Mouse (Mus musculus): ENCODE measurements around the gene Rrbp1.

Gene Rrbp1

GRCm38 (mm10) chr2:144011080-144011551 lies at the start of gene Rrbp1:
Gene Rrbp1 (minus strand): TSS chr2:144011263.
- peak; percentile 99 for DNase-seq

- DNase-seq, result peak in 1 of 2 experiments; percentile 11
Measured at GRCm38 (mm10) chr2:144057735-144058134, 46.7 kb upstream of the Rrbp1 start.

- DNase-seq, result peak; percentile 27 to 72
Measured at GRCm38 (mm10) chr2:144052410-144053065, 41.5 kb upstream of the Rrbp1 start.

GRCm38 (mm10) chr2:144050861-144051260 lies 39.8 kb upstream of the Rrbp1 start:
- DNase-seq, result no peak

DNA sequence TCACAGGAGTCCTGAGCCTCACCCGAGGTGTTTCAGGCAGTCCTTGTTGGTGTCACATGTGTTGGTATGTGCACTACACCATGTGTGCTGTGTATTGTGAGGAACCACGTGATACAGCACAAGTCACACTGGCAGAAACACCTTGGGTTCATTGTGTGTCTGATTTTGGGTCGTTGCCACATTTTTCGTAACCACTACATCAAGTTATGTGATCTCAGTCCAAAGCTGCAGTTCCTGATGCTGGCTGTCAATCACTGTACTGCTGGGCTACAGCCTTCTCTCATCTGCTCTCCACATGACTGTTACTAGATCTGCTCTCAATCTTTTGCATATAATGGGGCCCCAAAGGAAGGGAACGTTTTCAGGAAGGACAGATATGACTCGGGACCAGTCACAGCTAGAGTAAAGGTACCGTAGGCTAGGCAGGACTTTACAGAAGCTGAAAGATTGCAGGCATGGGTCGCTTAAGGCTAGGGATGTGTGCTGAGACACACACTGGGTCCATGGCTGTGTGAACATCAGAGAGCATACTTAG lies 39.1 kb upstream of the Rrbp1 start:
- no peak for DNase-seq

DNA sequence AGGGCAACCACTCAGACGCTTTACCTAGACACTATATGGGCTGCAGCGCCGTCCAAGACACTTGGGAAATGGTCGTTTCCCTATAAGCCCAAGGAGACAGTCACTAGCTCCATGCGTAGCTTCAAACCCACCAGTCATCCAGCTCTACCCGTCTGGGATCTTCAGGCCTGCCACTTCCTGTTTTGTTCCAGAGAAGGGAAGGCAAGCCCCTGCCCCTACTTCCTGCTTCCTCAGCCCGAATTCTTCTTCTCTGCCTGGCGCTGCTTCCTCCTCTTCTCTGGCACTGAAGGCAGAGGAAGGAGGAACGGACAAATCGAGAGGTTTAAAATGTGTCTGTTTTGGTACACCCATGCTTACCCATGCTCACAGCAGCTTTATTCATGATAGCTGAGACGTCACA lies 35.9 kb upstream of the Rrbp1 start:
- no peak for DNase-seq

DNA sequence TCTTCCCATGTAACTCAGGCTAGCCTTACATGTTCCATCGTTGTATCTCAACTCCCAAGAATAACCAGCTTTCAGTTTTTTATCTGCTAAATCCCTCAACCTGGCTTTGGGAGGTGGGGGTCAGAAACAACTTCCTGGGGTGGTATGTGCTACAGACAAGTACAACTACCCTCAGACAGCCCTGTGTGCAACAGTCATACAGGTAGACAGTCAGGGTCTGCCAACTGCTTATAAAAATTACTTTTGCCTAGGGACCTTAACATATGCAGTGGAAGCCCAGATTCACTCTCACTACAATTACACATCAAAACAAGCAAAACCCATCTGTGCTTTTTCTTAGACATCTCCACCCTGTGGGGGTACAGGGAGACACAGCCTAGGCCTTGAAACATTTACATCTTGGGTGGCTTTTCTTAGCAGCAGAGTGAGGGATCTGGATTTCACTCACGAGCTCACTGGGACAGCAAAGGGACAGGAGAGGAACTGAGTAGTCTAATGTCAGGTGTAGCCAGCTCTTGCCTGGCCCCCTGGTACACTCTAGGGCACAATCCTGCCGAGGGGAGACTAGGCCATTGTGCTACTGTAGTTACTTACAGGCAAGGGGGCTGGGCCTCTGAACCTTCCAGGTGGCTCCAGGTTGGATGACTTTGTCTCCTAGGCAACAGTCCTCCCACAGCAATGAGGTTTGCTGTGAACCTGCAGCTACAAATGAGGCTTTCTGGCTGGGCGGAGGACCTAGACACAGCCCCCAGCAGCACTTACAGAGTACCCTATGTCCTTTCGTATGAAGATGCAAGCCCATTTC lies 34.9 kb upstream of the Rrbp1 start:
- no peak for DNase-seq

DNA sequence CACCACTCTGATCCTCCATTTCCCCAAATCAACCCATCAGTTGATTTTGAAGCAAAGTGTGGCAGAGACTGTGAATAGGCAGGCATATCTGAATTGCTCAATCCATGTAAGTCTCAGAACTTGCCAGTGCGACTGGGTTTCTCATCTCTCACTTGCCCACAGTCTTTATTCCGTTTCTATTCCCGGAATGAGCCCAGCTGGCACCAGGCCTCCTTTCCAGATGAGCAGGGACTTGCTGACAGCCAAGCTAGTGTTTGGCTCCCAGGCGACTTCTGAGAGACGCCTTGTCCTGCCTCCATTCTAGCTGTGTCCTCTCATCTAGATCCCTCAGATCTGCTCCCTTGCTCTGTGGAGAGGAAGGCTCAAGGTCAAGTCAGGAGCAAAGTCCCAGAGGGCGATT lies 33.7 kb upstream of the Rrbp1 start:
- peak in 1 of 2 experiments; percentile 30 for DNase-seq

DNA sequence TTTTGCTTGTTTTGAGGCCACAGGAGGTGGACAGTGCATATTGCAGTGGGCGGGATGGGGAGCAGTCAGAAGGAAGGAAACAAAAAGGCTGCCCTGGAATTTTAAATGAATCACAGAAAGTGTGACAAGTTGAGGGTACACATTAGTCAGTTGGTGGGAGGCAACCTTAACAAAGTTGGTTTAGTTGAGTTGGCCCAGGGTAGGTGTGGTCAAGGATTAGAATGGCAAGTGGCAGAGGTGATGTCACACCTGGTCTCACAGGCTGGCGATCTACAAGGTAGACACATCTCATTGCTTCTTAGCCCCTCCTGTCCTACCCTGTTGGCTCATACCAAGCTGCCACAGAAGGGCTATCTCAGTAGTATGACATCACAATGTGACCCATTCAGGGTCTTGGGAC lies 21.6 kb upstream of the Rrbp1 start, which contains the start of gene Banf2:
TSS of gene Banf2 (plus strand) at position 396 of the 400 bp plus-strand sequence.
- DNase-seq, result no peak

GRCm38 (mm10) chr2:144030791-144031190 lies 19.7 kb upstream of the Rrbp1 start:
- no peak for DNase-seq

DNA sequence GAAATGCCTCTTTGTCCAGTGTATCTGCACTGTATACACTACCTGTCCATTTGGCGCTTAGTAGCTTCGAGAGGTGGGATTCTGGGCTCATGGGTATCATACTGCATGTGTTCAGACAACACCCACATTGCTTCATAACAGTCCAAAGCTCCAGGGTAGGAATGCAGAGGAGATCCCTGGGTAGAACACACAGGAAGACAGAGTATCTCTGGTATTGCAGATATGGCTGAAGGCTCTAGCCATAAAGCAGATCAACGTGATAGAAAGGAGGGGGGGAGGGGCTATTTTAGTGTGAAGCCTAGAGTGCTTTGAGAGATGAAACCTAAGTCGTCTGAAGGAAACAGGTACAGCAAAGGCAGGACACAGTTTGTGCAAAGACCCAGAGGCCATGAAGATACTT lies 15.4 kb upstream of the Rrbp1 start:
- DNase-seq, result no peak

- no peak for DNase-seq
Measured at GRCm38 (mm10) chr2:144025361-144025760, 14.3 kb upstream of the Rrbp1 start.

GRCm38 (mm10) chr2:144022441-144022840 lies 11.4 kb upstream of the Rrbp1 start:
- DNase-seq, result no peak

GRCm38 (mm10) chr2:144019971-144020370 lies 8.9 kb upstream of the Rrbp1 start:
- no peak for DNase-seq

GRCm38 (mm10) chr2:144015861-144016260 lies 4.8 kb upstream of the Rrbp1 start:
- no peak for DNase-seq

DNA sequence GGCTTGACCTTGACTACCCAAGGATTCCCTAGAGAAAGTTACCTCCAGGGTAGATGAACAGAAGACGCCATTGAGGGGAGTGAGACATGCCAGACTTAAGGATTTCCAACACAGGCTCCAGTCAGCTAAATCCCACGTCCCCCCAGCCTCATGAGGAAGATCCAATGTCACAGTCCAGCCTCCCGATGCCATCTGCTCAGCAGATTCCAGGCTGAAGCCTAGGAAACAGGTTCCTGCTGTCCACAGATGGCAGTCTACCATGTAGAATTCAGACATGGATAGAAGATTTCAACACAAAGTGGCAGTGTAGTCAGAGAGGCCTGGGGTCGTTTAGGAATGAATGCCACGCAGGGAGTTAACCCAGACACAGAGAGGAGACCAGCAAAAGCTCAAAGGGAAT lies 3.4 kb upstream of the Rrbp1 start:
- peak; percentile 24 to 45 for DNase-seq

DNA sequence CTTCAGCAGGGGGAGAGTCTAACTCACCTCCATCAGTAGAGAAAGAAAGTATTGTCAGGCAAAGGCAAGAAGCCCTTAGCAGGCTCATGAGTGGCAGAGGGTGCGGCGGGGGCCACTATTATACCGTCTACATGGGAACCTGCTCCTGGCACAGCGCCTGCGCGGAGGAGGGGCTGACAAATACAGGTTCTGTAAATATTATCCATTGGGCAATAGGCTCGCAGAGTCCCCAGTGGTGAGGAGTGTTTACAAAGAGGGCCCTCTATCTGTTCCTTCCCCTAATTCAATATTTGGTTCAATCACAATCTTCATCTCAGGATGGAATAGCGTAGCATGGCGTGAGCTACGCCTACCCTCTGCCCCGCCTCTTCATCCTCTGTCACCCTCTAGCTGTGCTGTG lies 3.0 kb upstream of the Rrbp1 start:
- DNase-seq, result peak; percentile 15 to 44

DNA sequence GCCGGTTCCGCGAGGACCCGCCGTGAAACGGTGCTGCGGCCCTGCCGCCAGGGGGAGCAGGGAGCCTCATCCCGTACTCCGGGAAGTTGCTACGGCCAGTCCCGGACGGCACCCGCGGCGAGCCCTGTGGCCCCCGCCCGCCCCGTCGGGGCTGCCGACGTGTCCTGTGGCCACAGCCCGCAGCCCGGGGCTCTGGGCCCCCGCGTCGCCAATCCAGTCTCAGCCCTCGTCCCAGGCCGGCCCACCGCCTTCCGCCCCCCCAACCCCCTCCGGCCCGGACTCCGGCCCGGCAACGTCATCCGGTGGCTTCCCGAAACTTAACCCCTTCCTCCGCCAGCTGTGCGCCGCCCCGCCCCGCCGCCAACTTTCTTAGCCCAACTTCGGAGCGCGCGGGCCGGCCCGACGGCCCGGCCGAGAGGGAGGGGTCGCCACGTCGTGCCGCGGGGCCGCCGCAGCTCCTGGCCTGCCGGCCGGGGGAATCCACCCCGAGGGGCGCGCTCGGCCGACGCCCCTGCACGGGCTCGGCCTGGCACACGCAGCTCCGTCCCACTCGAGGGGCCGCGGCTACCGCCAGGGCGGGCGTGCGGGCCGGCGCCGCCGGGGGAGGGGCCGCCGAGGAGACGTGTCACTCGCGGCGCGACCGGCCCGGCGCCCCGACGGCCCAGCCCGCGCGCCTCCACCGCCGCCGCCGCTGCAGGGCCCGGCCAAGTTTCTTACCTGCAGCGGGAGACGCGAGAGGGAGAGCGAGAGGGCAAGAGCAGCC lies 600 bp downstream of the Rrbp1 start:
- peak; percentile 73 to 83 for DNase-seq

- DNase-seq, result peak in 1 of 2 experiments; percentile 15
Measured at GRCm38 (mm10) chr2:144009551-144010281, 1.3 kb downstream of the Rrbp1 start.

DNA sequence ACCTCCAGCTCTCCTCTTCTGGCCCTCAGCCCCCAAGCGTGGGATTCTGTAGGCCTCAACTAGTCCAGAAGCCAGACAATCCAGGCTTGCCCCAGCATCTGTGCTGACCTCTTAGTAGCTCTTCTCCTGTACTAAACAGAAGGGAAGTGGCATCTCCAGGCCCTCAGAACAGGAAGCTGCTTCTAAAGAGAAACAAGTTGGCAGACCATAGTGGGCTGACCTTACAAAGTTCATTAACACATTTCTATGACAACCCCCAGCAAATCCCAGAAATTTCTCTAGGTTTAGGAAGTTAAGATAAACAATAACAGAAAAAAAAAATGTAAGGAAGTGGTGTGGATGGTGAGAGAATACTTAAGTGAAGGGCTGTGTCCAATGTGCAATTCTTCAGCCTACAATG lies 2.0 kb downstream of the Rrbp1 start:
- DNase-seq, result no peak

DNA sequence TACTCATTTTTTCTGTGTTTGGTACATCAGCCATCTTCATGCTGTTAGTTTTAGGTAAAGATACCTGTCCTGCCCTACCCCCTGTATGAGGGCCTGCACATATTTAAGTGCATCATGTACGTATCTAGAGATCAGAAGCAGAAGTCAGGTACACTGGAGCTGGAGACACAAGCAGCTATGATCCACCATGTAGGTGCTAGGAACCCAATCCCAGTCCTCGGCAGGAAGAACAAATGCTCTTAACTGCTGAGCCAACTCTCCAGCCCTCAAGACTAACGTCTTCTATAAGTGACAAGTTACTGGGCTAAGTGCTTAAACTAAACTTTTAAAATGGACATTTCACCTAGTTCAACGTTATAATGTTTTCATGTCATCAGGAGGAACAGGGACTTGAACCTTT lies 3.9 kb downstream of the Rrbp1 start:
- DNase-seq, result no peak

- DNase-seq, result no peak
Measured at GRCm38 (mm10) chr2:144006686-144007085, 4.4 kb downstream of the Rrbp1 start.

All from cerebellum, postnatal 25 days (tissue).